28 mouse cellular contexts compared by ENCODE assay signal in genomic region chr2:6020570-6020969, GRCm38 (mm10).
"Had no signal": no experiment of that assay in that cellular context is flagged by ENCODE, and none has a peak within 500 bp of the region (broad histone marks: within the 10 kb centered on the region; RNA-seq: fewer than 3 reads in every experiment).

No protein-coding gene starts in this region.

- H3K36me3 ChIP-seq: midbrain, embryonic 15.5 days had no signal

- H3K27me3 ChIP-seq: limb, embryonic 12.5 days; limb, embryonic 13.5 days; limb, embryonic 15.5 days; liver, embryonic 12.5 days; liver, embryonic 13.5 days; liver, embryonic 15.5 days; lung, embryonic 15.5 days; megakaryocyte, embryonic 14.5 days; midbrain, embryonic 12.5 days; midbrain, embryonic 13.5 days; midbrain, embryonic 15.5 days; neural tube, embryonic 12.5 days had no signal

- H3K9me3 ChIP-seq: limb, embryonic 10.5 days; limb, embryonic 12.5 days; limb, embryonic 13.5 days; limb, embryonic 15.5 days; liver, embryonic 12.5 days; liver, embryonic 13.5 days; liver, embryonic 15.5 days; lung, embryonic 15.5 days; megakaryocyte, embryonic 14.5 days; midbrain, embryonic 10.5 days; midbrain, embryonic 12.5 days; midbrain, embryonic 13.5 days; midbrain, embryonic 15.5 days; neural tube, embryonic 12.5 days had no signal

- H3K4me1 ChIP-seq: limb, embryonic 10.5 days; limb, embryonic 12.5 days; limb, embryonic 13.5 days; limb, embryonic 15.5 days; liver, embryonic 15.5 days; lung, embryonic 15.5 days; midbrain, embryonic 10.5 days; midbrain, embryonic 12.5 days; midbrain, embryonic 13.5 days; midbrain, embryonic 15.5 days; neural tube, embryonic 12.5 days had no signal

- DNase-seq: left cerebral cortex, postnatal 4 days; liver; liver, embryonic 13.5 days; liver, postnatal 0 days; lung, adult 18-20 months; lung, adult 2 months; lung, embryonic 14.5 days; lung, postnatal 10 days; lung, postnatal 14 days; lung, postnatal 36 days; lung, postnatal 4 days; midbrain, embryonic 14.5 days had no signal

- H3K9ac ChIP-seq: limb, embryonic 12.5 days; limb, embryonic 13.5 days; limb, embryonic 15.5 days; liver, embryonic 12.5 days; liver, embryonic 13.5 days; liver, embryonic 14.5 days; liver, embryonic 15.5 days; liver, postnatal 0 days; lung, embryonic 14.5 days; lung, embryonic 15.5 days; midbrain, embryonic 12.5 days; midbrain, embryonic 13.5 days; midbrain, embryonic 15.5 days; neural tube, embryonic 12.5 days had no signal

- H3K27ac ChIP-seq: limb, embryonic 10.5 days; limb, embryonic 12.5 days; limb, embryonic 13.5 days; limb, embryonic 15.5 days; liver, embryonic 12.5 days; liver, embryonic 13.5 days; liver, embryonic 14.5 days; liver, embryonic 15.5 days; lung, embryonic 15.5 days; macrophage; midbrain, embryonic 10.5 days; midbrain, embryonic 12.5 days; midbrain, embryonic 13.5 days; midbrain, embryonic 15.5 days; neural tube, embryonic 12.5 days had no signal

- H3K4me3 ChIP-seq: limb, embryonic 10.5 days; limb, embryonic 12.5 days; limb, embryonic 13.5 days; limb, embryonic 15.5 days; liver, embryonic 12.5 days; liver, embryonic 13.5 days; liver, embryonic 15.5 days; lung, embryonic 15.5 days; megakaryocyte, embryonic 14.5 days; midbrain, embryonic 10.5 days; midbrain, embryonic 12.5 days; midbrain, embryonic 13.5 days; midbrain, embryonic 15.5 days; myocyte; neural tube, embryonic 12.5 days had no signal
